Mouse (Mus musculus) neural tube, embryonic 11.5 days (tissue): ENCODE data around the gene 2610318N02Rik. TPM values are rescaled to one million over a fixed set of nuclear protein-coding genes. Genes with fewer than 3 reads are reported as not detected.
"Not testable (repeated sequence)": the region's sequence is repeated elsewhere in the genome, so short reads cannot be mapped to it uniquely, and the experiment has no call there.

Source experiments
- ATAC-seq: fragments of 200-750 bp; cut with Nextera tagmentation; 2 replicates; pipeline ENCODE4 v1.8.0; 2017; ENCODE audit warnings: moderate number of reproducible peaks, mild to moderate bottlenecking, moderate TSS enrichment, moderate library complexity; ENCODE audit not compliant: insufficient read depth, low FRiP score, low TSS enrichment
- DNase-seq: peaks from one replicate; pipeline ENCODE4 v3.0.0-alpha.2; 2015; ENCODE audit warnings: low spot score
- H3K27ac ChIP-seq: fragments of 300-500 bp; sonication (generic); 2 replicates; pipeline ENCODE4 v1.5.1; 2014; ENCODE audit warnings: low read depth, mild to moderate bottlenecking, low read length
- H3K27me3 ChIP-seq: fragments of 300-500 bp; sonication (generic); 2 replicates; pipeline ENCODE4 v1.6.1; 2014; ENCODE audit warnings: mild to moderate bottlenecking, low read length, mixed read lengths; ENCODE audit not compliant: control insufficient read depth, insufficient read depth
- H3K36me3 ChIP-seq: fragments of 300-500 bp; sonication (generic); 2 replicates; pipeline ENCODE4 v1.6.1; 2014; ENCODE audit warnings: mild to moderate bottlenecking, low read length, moderate library complexity, mixed read lengths; ENCODE audit not compliant: control insufficient read depth, insufficient read depth
- H3K4me1 ChIP-seq: fragments of 300-500 bp; sonication (generic); 2 replicates; pipeline ENCODE4 v1.6.1; 2014; ENCODE audit warnings: low read length, mixed read lengths; ENCODE audit not compliant: control insufficient read depth, insufficient read depth
- H3K4me2 ChIP-seq: fragments of 300-500 bp; sonication (generic); 2 replicates; pipeline ENCODE4 v1.6.1; 2014; ENCODE audit warnings: low read depth, mild to moderate bottlenecking, moderate library complexity
- H3K4me3 ChIP-seq: fragments of 300-500 bp; sonication (generic); 2 replicates; pipeline ENCODE4 v1.5.1; 2014; ENCODE audit warnings: low read depth, low read length
- H3K9ac ChIP-seq: fragments of 300-500 bp; sonication (generic); 2 replicates; pipeline ENCODE4 v1.6.1; 2014; ENCODE audit warnings: mild to moderate bottlenecking, low read length
- H3K9me3 ChIP-seq: fragments of 300-500 bp; sonication (generic); 2 replicates; pipeline ENCODE4 v1.6.1; 2016; ENCODE audit warnings: low read length; ENCODE audit not compliant: control insufficient read depth
- WGBS: fragments of 180-500 bp; shearing (Covaris S2); extraction: QIAGEN DNeasy Blood & Tissue Kit; methylation state at CpG from one replicate; pipeline ENCODE4 v1.1.7; 2014; 5-methylcytosine and 5-hydroxymethylcytosine counted together
- polyA plus RNA-seq: library from polyadenylated mRNA; unstranded; fragments of >200 nt; fragmentation: Nextera tagmentation; extraction: Ambion mirVana; gene quantifications from 2 replicates; pipeline ENCODE4 v1.2.1, GENCODE M21; 2014

2610318N02Rik gene
- 97.3 and 105 TPM in 2 replicates for polyA plus RNA-seq

GRCm38 (mm10) chr16:17124871-17125520 lies at the start of gene 2610318N02Rik:
TSS of gene 2610318N02Rik (minus strand) at chr16:17125167.
- Histone ChIP-seq H3K27me3 (no peaks in the 10 kb centered on the region), H3K4me3 (peak within 1 kb of the TSS; percentile 70), H3K27ac (peak within 1 kb of the TSS; percentile 64), H3K4me2 (peak within 1 kb of the TSS; percentile 93), H3K4me1 (peaks cover 11% of the 10 kb centered on the region; the same call in 1 of the 2 replicates), H3K9me3 (no peaks in the 10 kb centered on the region), H3K36me3 (peaks cover 2% of the 10 kb centered on the region; the same call in 1 of the 2 replicates), H3K9ac (peak within 1 kb of the TSS; percentile 75)
- DNase-seq (peak; percentile 92), ATAC-seq (peak; percentile 96)
- WGBS, result under 1% methylated on average over 25 of the region's 25 CpGs

- 93% methylated on average over 5 of the region's 5 CpGs for WGBS
- Histone ChIP-seq H3K9me3 (no peaks in the 10 kb centered on the region), H3K27me3 (no peaks in the 10 kb centered on the region), H3K9ac (no peak overlapping the region), H3K4me1 (no peaks in the 10 kb centered on the region), H3K4me2 (no peak overlapping the region), H3K4me3 (no peak overlapping the region), H3K27ac (no peak overlapping the region), H3K36me3 (peaks cover 5% of the 10 kb centered on the region; the same call in 1 of the 2 replicates)
- no peak for ATAC-seq
- no peak for DNase-seq
These were observed 43.1 kb upstream of the 2610318N02Rik start for GRCm38 (mm10) chr16:17168049-17168448.

GRCm38 (mm10) chr16:17167179-17167578 lies 42.2 kb upstream of the 2610318N02Rik start:
- no peaks in the 10 kb centered on the region for H3K9me3 ChIP-seq
- no peak overlapping the region for H3K4me3 ChIP-seq
- H3K4me1 ChIP-seq, result no peaks in the 10 kb centered on the region
- no peaks in the 10 kb centered on the region for H3K27me3 ChIP-seq
- H3K4me2 ChIP-seq, result no peak overlapping the region
- peaks cover 5% of the 10 kb centered on the region; the same call in 1 of the 2 replicates for H3K36me3 ChIP-seq
- H3K9ac ChIP-seq, result no peak overlapping the region
- H3K27ac ChIP-seq, result no peak overlapping the region
- ATAC-seq, result no peak
- DNase-seq, result no peak

GRCm38 (mm10) chr16:17165478-17165877 lies 40.5 kb upstream of the 2610318N02Rik start:
- not testable (repeated sequence) for H3K9me3 ChIP-seq, H3K9ac ChIP-seq, H3K27me3 ChIP-seq, DNase-seq, H3K4me2 ChIP-seq, H3K27ac ChIP-seq, H3K36me3 ChIP-seq, H3K4me3 ChIP-seq, ATAC-seq, H3K4me1 ChIP-seq
- WGBS, result 91% methylated on average over 1 of the region's 1 CpGs

- H3K9me3 ChIP-seq, result no peaks in the 10 kb centered on the region
- H3K36me3 ChIP-seq, result peaks cover 6% of the 10 kb centered on the region
- H3K9ac ChIP-seq, result no peak overlapping the region
- no peak for DNase-seq
- no peaks in the 10 kb centered on the region for H3K4me1 ChIP-seq
- no peak overlapping the region for H3K4me2 ChIP-seq
- 87% methylated on average over 2 of the region's 2 CpGs for WGBS
- no peak overlapping the region for H3K27ac ChIP-seq
- H3K27me3 ChIP-seq, result no peaks in the 10 kb centered on the region
- H3K4me3 ChIP-seq, result no peak overlapping the region
- no peak for ATAC-seq
These were observed 29.4 kb upstream of the 2610318N02Rik start for GRCm38 (mm10) chr16:17154346-17154745.

- Histone ChIP-seq H3K36me3 (peaks cover 6% of the 10 kb centered on the region), H3K27ac (no peak overlapping the region), H3K9ac (no peak overlapping the region), H3K9me3 (no peaks in the 10 kb centered on the region), H3K27me3 (peaks cover 13% of the 10 kb centered on the region), H3K4me2 (no peak overlapping the region), H3K4me3 (no peak overlapping the region), H3K4me1 (peaks cover 12% of the 10 kb centered on the region; the same call in 1 of the 2 replicates)
- WGBS, result 97% methylated on average over 4 of the region's 4 CpGs
- no peak for ATAC-seq
- DNase-seq, result no peak
These were observed 26.9 kb upstream of the 2610318N02Rik start for GRCm38 (mm10) chr16:17151874-17152273.

- Histone ChIP-seq H3K4me3 (no peak overlapping the region), H3K9me3 (no peaks in the 10 kb centered on the region), H3K9ac (no peak overlapping the region), H3K4me2 (no peak overlapping the region), H3K36me3 (peaks cover 6% of the 10 kb centered on the region), H3K4me1 (peaks cover 12% of the 10 kb centered on the region; the same call in 1 of the 2 replicates), H3K27me3 (peaks cover 13% of the 10 kb centered on the region), H3K27ac (no peak overlapping the region)
- ATAC-seq (no peak), DNase-seq (no peak)
- 88% methylated on average over 7 of the region's 7 CpGs for WGBS
These were observed 25.7 kb upstream of the 2610318N02Rik start for GRCm38 (mm10) chr16:17150520-17151258.

- no peaks in the 10 kb centered on the region for H3K9me3 ChIP-seq
- H3K4me3 ChIP-seq, result peak overlapping the region; percentile 57
- peaks cover 12% of the 10 kb centered on the region; the same call in 1 of the 2 replicates for H3K4me1 ChIP-seq
- peak; percentile 68 for DNase-seq
- H3K27ac ChIP-seq, result no peak overlapping the region
- H3K9ac ChIP-seq, result peak overlapping the region; percentile 45; the same call in 1 of the 2 replicates
- WGBS, result 6% methylated on average over 16 of the region's 16 CpGs
- ATAC-seq, result 0 out of 2 replicates have a peak, but pooled peaks have one; percentile 13
- peak overlapping the region; percentile 95 for H3K4me2 ChIP-seq
- peaks cover 4% of the 10 kb centered on the region for H3K36me3 ChIP-seq
- peaks cover 13% of the 10 kb centered on the region for H3K27me3 ChIP-seq
These were observed 23.1 kb upstream of the 2610318N02Rik start for GRCm38 (mm10) chr16:17148084-17148483.
